Mouse (Mus musculus) stomach, postnatal 0 days (tissue): ENCODE results near the gene Zgpat. TPM values are rescaled to one million over a fixed set of nuclear protein-coding genes. Genes with fewer than 3 reads are reported as not detected.
A peak's percentile ranks its signal among the peaks of the same experiment; 100 is the strongest.

Source experiments
- ATAC-seq: fragments of 200-750 bp; cut with Nextera tagmentation; 2 replicates; pipeline ENCODE4 v1.8.0; 2017; ENCODE audit not compliant: low FRiP score, low TSS enrichment
- DNase-seq: peaks from one replicate; pipeline ENCODE4 v3.0.0-alpha.2; 2016; ENCODE audit warnings: low spot score
- H3K27ac ChIP-seq: fragments of 300-500 bp; sonication (generic); replicated peaks from 2 replicates; pipeline ENCODE4 v1.5.1; 2014; ENCODE audit warnings: mild to moderate bottlenecking, control low read depth
- H3K27me3 ChIP-seq: fragments of 300-500 bp; sonication (generic); 2 replicates; pipeline ENCODE4 v1.6.1; 2014; ENCODE audit warnings: low read length; ENCODE audit not compliant: control insufficient read depth, insufficient read depth
- H3K36me3 ChIP-seq: fragments of 300-500 bp; sonication (generic); 2 replicates; pipeline ENCODE4 v1.6.1; 2014; ENCODE audit warnings: low read length, mixed read lengths; ENCODE audit not compliant: control insufficient read depth, insufficient read depth
- H3K4me1 ChIP-seq: fragments of 300-500 bp; sonication (generic); replicated peaks from 2 replicates; pipeline ENCODE4 v1.6.1; 2014; ENCODE audit warnings: antibody characterized with exemption; ENCODE audit not compliant: control insufficient read depth, insufficient read depth
- H3K4me2 ChIP-seq: fragments of 300-500 bp; sonication (generic); replicated peaks from 2 replicates; pipeline ENCODE4 v1.6.1; 2014; ENCODE audit warnings: low read depth, mild to moderate bottlenecking, control low read depth, moderate library complexity
- H3K4me3 ChIP-seq: fragments of 300-500 bp; sonication (generic); 2 replicates; pipeline ENCODE4 v1.5.1; 2014; ENCODE audit warnings: low read depth, low read length, control low read depth
- H3K9ac ChIP-seq: fragments of 300-500 bp; sonication (generic); 2 replicates; pipeline ENCODE4 v1.6.1; 2014; ENCODE audit warnings: mild to moderate bottlenecking, low read length, control low read depth, mixed read lengths
- H3K9me3 ChIP-seq: fragments of 300-500 bp; sonication (generic); 2 replicates; pipeline ENCODE4 v1.6.1; 2016; ENCODE audit warnings: low read length; ENCODE audit not compliant: control insufficient read depth
- CTCF ChIP-seq: IDR thresholded peaks from 2 replicates; pipeline ENCODE4 v1.5.1; 2016; ENCODE audit warnings: antibody characterized with exemption, low read depth, mild to moderate bottlenecking, moderate library complexity
- EP300 ChIP-seq: optimal IDR thresholded peaks from 2 replicates; pipeline ENCODE3; 2016; ENCODE audit warnings: antibody characterized with exemption
- whole genome bisulfite sequencing: fragments of 180-500 bp; shearing (Covaris S2); extraction: QIAGEN DNeasy Blood & Tissue Kit; methylation state at CpG from one replicate; pipeline ENCODE4 v1.1.7; 2014; 5-methylcytosine and 5-hydroxymethylcytosine counted together
- polyA plus RNA-seq: library from polyadenylated mRNA; unstranded; fragments of >200 nt; fragmentation: Nextera tagmentation; extraction: Ambion mirVana; gene quantifications from 2 replicates; pipeline ENCODE4 v1.2.1, GENCODE M21; 2015

Zgpat gene
- polyA plus RNA-seq, 1 experiment from 2014 or later, result 15.5 TPM

- no peaks in the 10 kb centered on the region for H3K27me3 ChIP-seq
- H3K9me3 ChIP-seq, result no peaks in the 10 kb centered on the region
- TF ChIP-seq CTCF, result no peak
- no peak for ATAC-seq
- no peak overlapping the region for H3K9ac ChIP-seq
- no peak overlapping the region for H3K27ac ChIP-seq
- no peak for DNase-seq
- no peak overlapping the region for H3K4me3 ChIP-seq
- whole genome bisulfite sequencing, result 55% methylated on average over 3 of the region's 3 CpGs
- no peaks in the 10 kb centered on the region for H3K4me1 ChIP-seq
- no peak overlapping the region for H3K4me2 ChIP-seq
- peaks cover 6% of the 10 kb centered on the region for H3K36me3 ChIP-seq
Observed at GRCm38 (mm10) chr2:181385885-181386284, 21.2 kb downstream of the Zgpat start.

- H3K36me3 ChIP-seq, result peaks cover 6% of the 10 kb centered on the region
- TF ChIP-seq EP300, result no peak
- no peak for TF ChIP-seq CTCF
- no peak overlapping the region for H3K9ac ChIP-seq
- H3K9me3 ChIP-seq, result no peaks in the 10 kb centered on the region
- no peaks in the 10 kb centered on the region for H3K4me1 ChIP-seq
- H3K4me3 ChIP-seq, result no peak overlapping the region
- H3K27me3 ChIP-seq, result no peaks in the 10 kb centered on the region
- DNase-seq, result no peak
- no peak for ATAC-seq
- H3K27ac ChIP-seq, result no peak overlapping the region
- no peak overlapping the region for H3K4me2 ChIP-seq
- WGBS, result 82% methylated on average over 3 of the region's 4 CpGs
Observed at GRCm38 (mm10) chr2:181386663-181387210, 22.0 kb downstream of the Zgpat start.

GRCm38 (mm10) chr2:181390136-181390870 is 25.6 kb downstream of the Zgpat start:
- WGBS, result 59% methylated on average over 4 of the region's 4 CpGs
- H3K27me3 ChIP-seq, result no peaks in the 10 kb centered on the region
- no peaks in the 10 kb centered on the region for H3K36me3 ChIP-seq
- no peaks in the 10 kb centered on the region for H3K9me3 ChIP-seq
- H3K4me3 ChIP-seq, result no peak overlapping the region
- DNase-seq, result no peak
- no peaks in the 10 kb centered on the region for H3K4me1 ChIP-seq
- no peak for TF ChIP-seq CTCF
- no peak overlapping the region for H3K9ac ChIP-seq
- no peak overlapping the region for H3K4me2 ChIP-seq
- ATAC-seq, result no peak
- H3K27ac ChIP-seq, result no peak overlapping the region

GRCm38 (mm10) chr2:181391022-181391421 is 26.3 kb downstream of the Zgpat start:
- no peak overlapping the region for H3K27ac ChIP-seq
- TF ChIP-seq CTCF (no peak), EP300 (no peak)
- ATAC-seq (no peak), DNase-seq (no peak)
- H3K9me3 ChIP-seq, result no peaks in the 10 kb centered on the region
- H3K27me3 ChIP-seq, result no peaks in the 10 kb centered on the region
- no peak overlapping the region for H3K4me2 ChIP-seq
- no peaks in the 10 kb centered on the region for H3K4me1 ChIP-seq
- WGBS, result 86% methylated on average over 15 of the region's 15 CpGs
- H3K9ac ChIP-seq, result no peak overlapping the region
- no peak overlapping the region for H3K4me3 ChIP-seq
- H3K36me3 ChIP-seq, result no peaks in the 10 kb centered on the region

- no peak overlapping the region for H3K27ac ChIP-seq
- 79% methylated on average over 2 of the region's 2 CpGs for WGBS
- TF ChIP-seq EP300, result no peak
- no peak overlapping the region for H3K4me2 ChIP-seq
- H3K27me3 ChIP-seq, result no peaks in the 10 kb centered on the region
- no peaks in the 10 kb centered on the region for H3K4me1 ChIP-seq
- H3K9me3 ChIP-seq, result no peaks in the 10 kb centered on the region
- no peak overlapping the region for H3K4me3 ChIP-seq
- ATAC-seq, result no peak
- no peak for DNase-seq
- H3K9ac ChIP-seq, result no peak overlapping the region
- no peaks in the 10 kb centered on the region for H3K36me3 ChIP-seq
Observed at GRCm38 (mm10) chr2:181391541-181391940, 26.8 kb downstream of the Zgpat start.

GRCm38 (mm10) chr2:181392600-181393213 is 28.0 kb downstream of the Zgpat start:
- H3K4me2 ChIP-seq, result no peak overlapping the region
- H3K9ac ChIP-seq, result no peak overlapping the region
- WGBS, result 27% methylated on average over 4 of the region's 4 CpGs
- no peaks in the 10 kb centered on the region for H3K4me1 ChIP-seq
- TF ChIP-seq EP300, result no peak
- peak; percentile 94 for TF ChIP-seq CTCF
- DNase-seq, result peak; percentile 87
- no peak overlapping the region for H3K4me3 ChIP-seq
- no peak overlapping the region for H3K27ac ChIP-seq
- H3K27me3 ChIP-seq, result no peaks in the 10 kb centered on the region
- H3K36me3 ChIP-seq, result no peaks in the 10 kb centered on the region
- peak; percentile 77 for ATAC-seq
- H3K9me3 ChIP-seq, result no peaks in the 10 kb centered on the region
